Mouse (Mus musculus) neutrophil, adult 5-6 weeks (primary cell): ENCODE measurements around the gene Rhbdd2. TPM values are rescaled to one million over a fixed set of nuclear protein-coding genes. Genes with fewer than 3 reads are reported as not detected.
A peak's percentile ranks its signal among the peaks of the same experiment; 100 is the strongest.

ENCODE experiments used
- ATAC-seq: fragments of 151-379, 151-347 bp; 2 replicates; pipeline ENCODE4 v1.8.0; 2017; ENCODE audit warnings: mild to moderate bottlenecking, moderate TSS enrichment; ENCODE audit not compliant: insufficient number of reproducible peaks, poor library complexity, low FRiP score, severe bottlenecking; ENCODE audit errors: extremely low read depth
- total RNA-seq: library from RNA; stranded (forward); fragments of 200-1000 nt; gene quantifications from 2 replicates; pipeline ENCODE4 v1.2.3, GENCODE M21; 2017

Gene Rhbdd2
- total RNA-seq, 1 experiment from 2014 or later, result 7.3 TPM

DNA sequence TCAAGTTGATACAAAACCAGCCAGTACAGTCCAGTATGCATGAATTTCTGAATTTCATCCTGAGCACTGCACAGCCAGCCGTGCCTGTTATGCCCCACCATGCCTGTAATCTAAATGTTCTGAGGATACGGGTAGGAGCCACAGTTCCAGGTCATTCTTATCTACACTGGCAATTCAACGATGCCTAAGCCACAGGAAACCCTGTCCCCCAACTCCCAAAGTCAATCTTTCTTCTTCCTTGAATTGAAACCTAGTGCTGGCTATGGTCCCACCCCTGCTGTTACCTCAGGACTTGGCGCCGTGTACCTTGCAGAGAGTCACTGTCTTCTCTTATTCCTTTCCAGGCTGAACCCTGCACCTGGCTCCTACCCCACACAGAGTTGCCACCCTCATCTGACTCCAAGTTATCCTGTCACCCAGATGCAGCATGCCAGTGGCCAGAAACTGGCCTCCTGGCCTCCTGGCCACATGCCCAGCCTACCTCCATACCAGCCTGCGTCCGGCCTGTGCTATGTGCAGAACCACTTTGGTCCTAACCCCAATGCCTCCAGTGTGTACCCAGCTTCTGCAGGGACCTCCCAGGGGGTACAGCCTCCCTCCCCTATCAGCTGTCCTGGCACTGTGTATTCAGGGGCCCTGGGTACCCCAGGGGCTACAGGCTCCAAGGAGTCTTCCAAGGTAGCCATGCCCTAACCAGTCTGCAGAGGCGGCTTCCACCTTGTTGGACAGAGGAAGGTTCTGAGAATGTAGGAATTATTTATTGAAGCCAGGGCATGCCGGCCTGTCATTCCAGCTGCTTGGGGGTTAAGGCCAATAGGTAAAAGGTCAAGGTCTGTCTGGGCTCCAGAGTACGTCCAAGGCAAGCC is 10.5 kb downstream of the Rhbdd2 start:
- no peak for ATAC-seq

DNA sequence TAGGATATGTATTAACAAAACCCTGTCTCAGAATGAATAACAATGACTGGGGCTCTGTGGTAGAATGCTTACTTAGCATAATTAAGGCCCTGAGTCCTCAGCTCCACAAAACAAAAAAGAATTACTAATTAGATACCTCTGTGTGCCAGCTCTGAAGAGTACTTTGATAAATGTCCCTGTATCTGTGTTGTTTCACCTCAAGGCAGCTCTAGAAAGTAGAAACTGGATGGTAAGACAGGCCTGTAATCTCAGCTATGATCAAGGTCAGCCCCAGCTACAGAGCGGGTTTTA is 11.1 kb downstream of the Rhbdd2 start:
- no peak for ATAC-seq

- ATAC-seq, result no peak
These were observed 11.5 kb downstream of the Rhbdd2 start for GRCm38 (mm10) chr5:135643869-135644268.

DNA sequence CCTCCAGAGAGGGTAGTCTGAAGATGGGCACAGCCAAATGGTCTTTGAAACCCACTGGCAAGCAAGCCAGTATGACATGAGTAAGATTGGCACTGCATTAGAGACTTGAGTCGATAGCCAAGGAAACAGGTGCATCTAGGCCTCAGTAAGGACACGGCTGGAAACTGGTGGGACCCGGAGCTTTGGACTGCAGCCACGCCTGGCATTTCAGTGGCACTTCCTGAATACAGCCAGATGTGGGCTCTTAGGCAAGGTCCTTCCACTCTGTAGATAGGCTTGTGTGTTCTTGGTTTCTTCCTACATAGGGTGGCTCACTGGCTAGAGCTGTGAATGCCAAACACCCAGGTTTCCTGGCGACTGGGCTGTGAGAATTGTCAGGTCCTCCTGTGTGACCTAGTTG is 12.9 kb downstream of the Rhbdd2 start:
- ATAC-seq, result no peak

DNA sequence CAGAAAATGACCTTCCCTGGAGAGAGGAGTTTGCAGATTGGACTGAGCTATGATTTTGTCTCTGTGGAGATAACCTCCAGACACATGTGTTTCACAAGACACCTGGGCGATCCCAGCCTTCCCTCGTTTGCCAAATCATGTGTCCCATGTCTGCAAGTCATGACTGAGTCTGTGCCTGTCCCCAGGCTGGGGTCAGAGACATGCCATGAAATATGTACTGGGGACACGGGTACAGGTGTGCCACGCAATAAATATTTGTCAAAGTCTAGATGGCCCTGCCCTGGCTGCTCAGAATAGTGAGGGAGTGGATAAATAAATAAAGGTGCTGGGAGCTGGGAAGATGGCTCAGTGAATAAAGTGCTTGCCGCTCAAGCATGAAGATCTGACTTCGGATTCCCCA is 13.6 kb downstream of the Rhbdd2 start:
- no peak for ATAC-seq

DNA sequence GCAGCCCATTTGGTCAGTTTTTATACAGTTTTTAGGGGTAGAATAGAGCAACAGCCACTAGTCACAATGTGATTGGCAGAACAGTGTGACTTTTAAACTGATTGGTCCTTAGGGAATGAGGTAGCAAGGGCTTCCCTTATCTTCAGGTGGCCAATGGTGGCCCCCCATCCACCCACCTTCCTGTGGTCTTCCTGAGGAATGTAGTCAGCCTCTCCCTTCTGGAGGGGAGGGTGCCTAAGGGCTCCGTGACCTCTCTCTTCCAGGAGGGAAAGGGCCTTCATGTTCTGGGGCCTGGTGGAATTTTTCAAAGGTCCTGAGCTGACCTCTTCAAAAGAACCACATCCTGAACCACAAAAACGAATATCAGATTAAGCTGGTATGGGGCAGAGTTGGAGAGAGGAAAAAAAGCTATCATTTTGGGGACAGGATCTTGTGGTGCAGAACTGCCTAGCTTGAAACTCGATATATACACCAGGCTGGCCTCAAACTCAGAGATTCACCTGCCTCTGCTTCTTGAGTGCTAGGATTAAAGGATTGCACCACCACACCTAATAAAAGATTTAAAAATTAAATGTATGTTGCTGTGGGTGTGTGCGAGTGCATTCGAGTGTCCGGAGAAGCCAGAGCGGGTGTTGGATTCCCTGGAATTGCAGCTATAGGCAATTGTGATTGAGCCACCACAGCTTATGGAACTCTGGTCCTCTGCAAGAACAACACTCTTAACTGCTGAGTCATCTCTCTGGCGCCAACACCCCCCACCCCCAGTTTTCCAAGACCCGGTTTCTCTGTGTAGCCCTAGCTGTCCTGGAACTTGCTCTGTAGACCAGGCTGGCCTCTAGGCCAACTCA is 16.3 kb downstream of the Rhbdd2 start:
- ATAC-seq, result no peak

GRCm38 (mm10) chr5:135649309-135649633 is 16.9 kb downstream of the Rhbdd2 start:
- no peak for ATAC-seq

DNA sequence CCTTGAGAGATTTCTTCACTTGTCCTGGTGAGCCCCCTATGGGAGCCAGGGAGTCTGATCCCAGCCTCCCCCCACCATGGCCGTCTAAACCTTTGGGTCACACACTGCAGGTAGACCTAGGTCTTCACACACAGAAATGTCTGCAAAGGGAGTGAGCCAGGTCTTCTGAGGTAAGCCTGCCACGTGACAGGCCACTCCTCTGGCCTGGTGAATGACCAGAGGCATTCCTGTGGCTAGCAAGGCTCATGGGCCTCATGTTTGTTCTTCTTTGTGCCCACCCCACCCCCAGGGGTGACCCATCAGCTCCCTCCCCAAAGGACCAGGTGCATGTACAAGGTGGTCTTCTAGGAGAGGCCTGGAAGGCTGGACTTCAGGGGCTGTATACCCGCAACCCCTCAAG is 19.1 kb downstream of the Rhbdd2 start:
- no peak for ATAC-seq

GRCm38 (mm10) chr5:135653209-135653608 is 20.8 kb downstream of the Rhbdd2 start:
- ATAC-seq, result no peak

- no peak for ATAC-seq
These were observed 23.6 kb downstream of the Rhbdd2 start for GRCm38 (mm10) chr5:135656046-135656445.

DNA sequence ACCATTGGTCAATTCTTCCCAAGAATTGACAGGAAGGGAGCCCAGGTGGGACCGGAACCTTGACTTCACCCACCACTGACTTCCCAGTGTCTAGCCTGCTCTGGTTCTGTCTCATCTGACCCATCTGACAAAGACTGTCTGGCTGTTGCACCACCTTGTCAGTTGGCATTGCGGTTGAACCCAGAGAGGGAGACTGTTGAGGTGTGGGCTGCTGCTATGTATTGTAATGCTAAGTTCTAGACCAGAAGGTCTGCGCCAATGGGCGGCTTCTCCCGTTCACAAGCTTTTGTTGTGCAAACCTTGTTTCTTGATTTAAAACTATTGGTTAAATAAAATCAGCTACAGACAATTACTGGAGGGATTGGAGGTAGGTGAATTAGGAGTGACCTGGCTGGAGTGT is 24.7 kb downstream of the Rhbdd2 start:
- no peak for ATAC-seq

DNA sequence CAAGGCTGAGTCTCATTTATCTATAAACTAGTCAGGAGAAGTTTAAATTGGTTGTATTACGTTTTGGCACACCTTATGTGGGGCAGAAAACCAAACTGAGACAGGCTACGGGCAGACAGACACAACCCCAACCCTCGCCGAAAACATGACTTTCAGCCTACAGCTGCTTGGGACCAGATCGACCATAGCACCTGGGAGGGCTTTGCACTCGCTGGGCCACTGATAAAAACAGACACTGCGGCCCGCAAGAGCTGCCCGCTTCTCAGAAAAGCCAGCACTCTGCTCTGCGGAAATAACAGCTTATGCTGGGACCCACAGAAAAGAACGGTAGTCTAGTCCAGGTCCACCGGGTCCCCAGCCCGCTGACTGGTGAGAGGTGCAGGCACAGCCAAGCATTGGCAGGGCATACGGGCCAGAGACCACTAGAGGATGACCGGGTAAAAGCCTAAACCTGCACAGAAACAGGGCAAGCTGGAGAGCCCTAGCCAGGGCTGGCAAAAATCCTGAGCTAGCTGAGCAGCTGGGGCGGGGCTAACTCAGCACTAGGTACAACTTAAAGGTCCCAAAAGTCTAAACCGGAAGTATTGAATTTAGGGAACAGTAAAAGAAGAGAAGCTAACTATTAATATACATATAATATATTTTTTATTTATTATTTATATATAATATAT is 25.4 kb downstream of the Rhbdd2 start:
- 0 out of 2 replicates have a peak, but pooled peaks have one; percentile 11 for ATAC-seq

DNA sequence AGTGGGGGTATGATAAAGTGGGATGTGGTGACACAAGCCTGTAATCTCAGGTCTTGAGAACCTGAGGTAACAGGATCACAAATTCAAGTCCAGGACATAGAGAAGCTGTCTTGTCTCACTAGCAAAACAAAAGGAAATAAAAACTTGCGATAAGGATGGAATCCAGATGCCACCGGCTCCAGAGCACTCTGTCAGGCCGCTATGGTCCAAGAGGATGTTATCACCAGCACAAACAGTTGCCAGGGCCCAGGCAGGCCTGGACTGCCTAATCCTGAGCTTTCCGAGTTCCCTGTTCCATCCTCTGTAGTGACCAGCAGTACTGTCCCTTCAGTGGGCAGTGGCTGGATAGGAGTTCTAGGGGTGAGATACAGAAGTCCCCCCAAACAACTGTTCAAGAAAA is 27.5 kb downstream of the Rhbdd2 start:
- ATAC-seq, result no peak

- no peak for ATAC-seq
These were observed 28.1 kb downstream of the Rhbdd2 start for GRCm38 (mm10) chr5:135660535-135660934.

- ATAC-seq, result no peak
These were observed 34.5 kb downstream of the Rhbdd2 start for GRCm38 (mm10) chr5:135666890-135667289.

DNA sequence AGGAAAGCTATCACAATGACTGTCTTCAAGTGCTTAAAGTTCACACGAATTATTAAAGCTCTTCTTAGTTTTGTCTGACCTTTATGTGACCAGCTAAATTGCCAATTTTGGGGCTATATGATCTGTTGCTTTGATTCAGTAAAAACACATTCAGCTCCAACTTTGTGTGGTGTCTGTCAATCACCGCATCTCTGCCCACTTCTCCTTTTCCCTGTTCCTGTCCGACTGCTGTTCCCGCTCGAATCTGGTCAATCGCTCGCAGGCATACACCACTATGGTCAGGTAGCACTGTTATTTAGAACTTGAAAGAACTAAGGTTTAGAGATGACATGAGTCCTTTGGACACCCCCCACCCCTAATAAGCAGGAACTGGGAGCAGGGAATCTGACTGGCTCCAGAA is 35.7 kb downstream of the Rhbdd2 start:
- no peak for ATAC-seq

DNA sequence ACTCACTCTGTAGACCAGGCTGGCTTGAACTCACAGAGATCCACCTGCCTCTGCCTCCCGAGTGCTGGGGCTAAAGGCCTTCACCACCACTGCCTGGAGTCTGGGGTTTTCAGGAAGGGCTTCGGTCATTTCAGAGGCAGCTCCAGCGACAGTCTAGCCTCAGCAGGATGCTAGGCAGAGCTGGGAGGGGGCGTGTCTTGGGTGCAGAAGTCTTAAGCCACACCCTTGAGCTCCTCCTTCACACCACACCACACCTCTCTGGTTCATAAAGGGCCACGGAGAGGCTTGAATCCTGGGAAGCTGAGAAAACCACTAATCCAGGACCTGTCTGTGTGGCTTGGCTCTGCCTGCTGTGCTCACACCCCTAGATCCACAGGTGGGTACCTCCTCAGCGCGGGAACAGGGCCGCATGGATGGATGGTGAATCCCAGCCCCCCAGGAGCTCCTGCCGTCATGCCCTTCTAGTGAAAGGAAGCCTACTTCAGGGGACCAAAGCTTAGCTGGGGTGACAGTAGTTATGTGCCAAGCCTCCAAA is 37.4 kb downstream of the Rhbdd2 start, which contains the start of gene Por:
TSS of gene Por (plus strand) at position 293 of the 535 bp plus-strand sequence.
- ATAC-seq, result 0 out of 2 replicates have a peak, but pooled peaks have one; percentile 24

DNA sequence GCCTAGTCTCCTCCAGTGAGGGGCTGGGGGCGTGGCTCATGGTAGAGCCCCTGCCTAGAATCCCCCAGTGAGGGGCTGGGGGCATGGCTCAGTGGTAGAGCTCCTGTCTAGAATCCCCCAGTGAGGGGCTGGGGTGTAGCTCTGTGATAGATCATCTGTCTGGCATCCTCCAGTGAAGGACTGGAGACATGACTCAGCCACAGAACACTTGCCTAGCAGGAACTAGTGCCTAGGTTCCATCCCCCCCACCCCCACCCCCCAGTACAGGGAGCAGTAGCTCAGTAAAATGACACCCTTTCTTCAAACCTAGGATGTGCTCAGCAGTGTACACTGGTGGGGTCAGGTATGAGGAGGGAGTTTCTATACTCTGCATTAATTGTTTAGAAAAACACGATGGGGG is 38.5 kb downstream of the Rhbdd2 start:
- ATAC-seq, result no peak

GRCm38 (mm10) chr5:135672509-135672908 is 40.1 kb downstream of the Rhbdd2 start:
- no peak for ATAC-seq
